11 mouse cellular contexts compared by ENCODE assay signal in genomic region chr17:5911591-5911990, GRCm38 (mm10). TPM values are rescaled to one million over a fixed set of nuclear protein-coding genes. Genes with fewer than 3 reads are reported as not detected.
DNase-seq lines count a peak whose midpoint lies in the region; ATAC-seq and TF ChIP-seq lines count a peak whose summit lies in the region.
"Had no signal": no experiment of that assay in that cellular context is flagged by ENCODE, and none has a peak within 500 bp of the region (broad histone marks: within the 10 kb centered on the region; RNA-seq: fewer than 3 reads in every experiment).

No protein-coding gene starts in this region.

- 0 out of 2 replicates have a peak overlapping the region, but pooled peaks have one; percentile 18 for H3K27ac ChIP-seq in hindbrain, postnatal 0 days
- H3K27ac ChIP-seq in hindbrain, embryonic 10.5 days: no peak overlapping the region
- H3K27ac ChIP-seq in cortical plate, adult 2 months (ENCODE audit: insufficient read depth, low read length): peak overlapping the region; percentile 17; the same call in 1 of the 2 replicates
- H3K27ac ChIP-seq in liver, embryonic 16.5 days (ENCODE audit: low read length): peak overlapping the region; percentile 48; the same call in 1 of the 2 replicates
- H3K27ac ChIP-seq in forebrain, embryonic 16.5 days (ENCODE audit: low read length): no peak overlapping the region
- H3K27ac ChIP-seq: heart, embryonic 13.5 days; kidney, postnatal 0 days had no signal

- WGBS in hindbrain, postnatal 0 days: 64% methylated on average over 12 of the region's 12 CpGs
- WGBS in hindbrain, embryonic 10.5 days: 74% methylated on average over 12 of the region's 12 CpGs
- whole genome bisulfite sequencing in liver, embryonic 16.5 days (ENCODE audit: insufficient replicate concordance): 73% methylated on average over 12 of the region's 12 CpGs
- 76% methylated on average over 12 of the region's 12 CpGs for WGBS in forebrain, embryonic 16.5 days

- peak; percentile 68 for DNase-seq in hindbrain, postnatal 0 days (ENCODE audit: low spot score)
- no peak for DNase-seq in hindbrain, embryonic 10.5 days (ENCODE audit: low spot score)
- peak; percentile 57 to 82 for DNase-seq in layer of hippocampus, postnatal 14 days (ENCODE audit: low spot score in 2 of 2)
- DNase-seq in gastrocnemius, postnatal 4 days (ENCODE audit: low spot score in 2 of 2): no peak
- no peak for DNase-seq in retina, postnatal 1 day
- DNase-seq: lung, postnatal 36 days had no signal

- H3K4me2 ChIP-seq in hindbrain, postnatal 0 days (ENCODE audit: low read depth, low read length): no peak overlapping the region
- H3K4me2 ChIP-seq in liver, embryonic 16.5 days (ENCODE audit: low read depth, low read length): no peak overlapping the region
- no peak overlapping the region for H3K4me2 ChIP-seq in forebrain, embryonic 16.5 days (ENCODE audit: low read length)
- H3K4me2 ChIP-seq: heart, embryonic 13.5 days had no signal

- H3K9me3 ChIP-seq in hindbrain, postnatal 0 days (ENCODE audit: low read length): no peaks in the 10 kb centered on the region
- H3K9me3 ChIP-seq in hindbrain, embryonic 10.5 days: no peaks in the 10 kb centered on the region
- no peaks in the 10 kb centered on the region for H3K9me3 ChIP-seq in liver, embryonic 16.5 days (replicated peaks; ENCODE audit: control insufficient read depth, low read length)
- H3K9me3 ChIP-seq in forebrain, embryonic 16.5 days (ENCODE audit: control insufficient read depth, low read length): no peaks in the 10 kb centered on the region
- H3K9me3 ChIP-seq: heart, embryonic 13.5 days had no signal

- peak; percentile 83; the same call in 1 of the 2 replicates for ATAC-seq in hindbrain, postnatal 0 days
- ATAC-seq in liver, embryonic 16.5 days (ENCODE audit: low read depth): peak; percentile 66
- ATAC-seq in forebrain, embryonic 16.5 days: no peak

- no peak overlapping the region for H3K9ac ChIP-seq in hindbrain, postnatal 0 days (replicated peaks; ENCODE audit: low read length)
- H3K9ac ChIP-seq in liver, embryonic 16.5 days (ENCODE audit: low read depth, low read length): no peak overlapping the region
- H3K9ac ChIP-seq in forebrain, embryonic 16.5 days (replicated peaks; ENCODE audit: low read depth, low read length): no peak overlapping the region
- H3K9ac ChIP-seq: heart, embryonic 13.5 days had no signal

- H3K27me3 ChIP-seq in hindbrain, postnatal 0 days (ENCODE audit: insufficient read depth, low read length): no peaks in the 10 kb centered on the region
- no peaks in the 10 kb centered on the region for H3K27me3 ChIP-seq in hindbrain, embryonic 10.5 days (ENCODE audit: insufficient read depth, poor library complexity, severe bottlenecking)
- H3K27me3 ChIP-seq in liver, embryonic 16.5 days (ENCODE audit: control insufficient read depth, insufficient read depth, low read depth, low read length): no peaks in the 10 kb centered on the region
- no peaks in the 10 kb centered on the region for H3K27me3 ChIP-seq in forebrain, embryonic 16.5 days (replicated peaks; ENCODE audit: control insufficient read depth, insufficient read depth, low read length)
- H3K27me3 ChIP-seq: heart, embryonic 13.5 days had no signal

- TF ChIP-seq CTCF in hindbrain, postnatal 0 days (IDR thresholded peaks at IDR 0.05; ENCODE audit: low read depth): no peak; the same call in 1 of the 2 replicates
- TF ChIP-seq CTCF in cortical plate, adult 2 months (IDR thresholded peaks at IDR 0.05; ENCODE audit: extremely low read depth, insufficient read depth, low read length): no peak

- H3K4me3 ChIP-seq in hindbrain, postnatal 0 days (ENCODE audit: low read length): no peak overlapping the region
- H3K4me3 ChIP-seq in hindbrain, embryonic 10.5 days: no peak overlapping the region
- H3K4me3 ChIP-seq in cortical plate, adult 2 months (ENCODE audit: insufficient read depth, low read length): no peak overlapping the region
- H3K4me3 ChIP-seq in liver, embryonic 16.5 days (ENCODE audit: low read depth, low read length): no peak overlapping the region
- H3K4me3 ChIP-seq in forebrain, embryonic 16.5 days (replicated peaks; ENCODE audit: low read length): no peak overlapping the region
- H3K4me3 ChIP-seq: heart, embryonic 13.5 days had no signal

- H3K36me3 ChIP-seq in hindbrain, postnatal 0 days (ENCODE audit: insufficient read depth, low read length): peaks cover under 1% of the 10 kb centered on the region; the same call in 1 of the 2 replicates
- peaks cover 26% of the 10 kb centered on the region for H3K36me3 ChIP-seq in hindbrain, embryonic 10.5 days
- no peaks in the 10 kb centered on the region; the same call in 1 of the 2 replicates for H3K36me3 ChIP-seq in liver, embryonic 16.5 days (ENCODE audit: control insufficient read depth, insufficient read depth)
- H3K36me3 ChIP-seq in forebrain, embryonic 16.5 days (ENCODE audit: control insufficient read depth, insufficient read depth): no peaks in the 10 kb centered on the region

- no peaks in the 10 kb centered on the region for H3K4me1 ChIP-seq in hindbrain, postnatal 0 days (ENCODE audit: insufficient read depth, low read length)
- H3K4me1 ChIP-seq in hindbrain, embryonic 10.5 days (replicated peaks): 0 out of 2 replicates have a peak, but pooled peaks cover 9% of the 10 kb centered on the region
- H3K4me1 ChIP-seq in cortical plate, adult 2 months (ENCODE audit: control insufficient read depth, insufficient read depth, low read length): no peaks in the 10 kb centered on the region; the same call in 1 of the 2 replicates
- H3K4me1 ChIP-seq in liver, embryonic 16.5 days (ENCODE audit: control insufficient read depth, low read depth, low read length): peaks cover 8% of the 10 kb centered on the region; the same call in 1 of the 2 replicates
- H3K4me1 ChIP-seq in forebrain, embryonic 16.5 days (replicated peaks; ENCODE audit: control insufficient read depth, insufficient read depth, low read length): no peaks in the 10 kb centered on the region
- H3K4me1 ChIP-seq: heart, embryonic 13.5 days had no signal

- no peak for TF ChIP-seq POLR2A in cortical plate, adult 2 months (IDR thresholded peaks at IDR 0.05; ENCODE audit: extremely low read depth, insufficient read depth, low read length)

RNA-seq across cellular contexts. Expression of gene Synj2, which starts 29.5 kb away (rescaled TPM):
- 4.8 and 6.9 TPM in 2 replicates for total RNA-seq in hindbrain, postnatal 0 days (2014; rRNA removed)
- polyA plus RNA-seq in hindbrain, postnatal 0 days (2015; fragmentation: Nextera tagmentation; extraction: Ambion mirVana): 2.1 and 2.9 TPM in 2 replicates
- polyA plus RNA-seq in hindbrain, embryonic 10.5 days (2016; fragmentation: Nextera tagmentation; extraction: Ambion mirVana): 1.6 and 2.4 TPM in 2 replicates
- polyA plus RNA-seq in cortical plate, adult 2 months (2012; rRNA removed): 37.7 and 39.6 TPM in 2 replicates
- total RNA-seq in layer of hippocampus, postnatal 14 days (2021): 10 to 100 TPM; 47.4 to 52.1 TPM
- polyA plus RNA-seq in liver, embryonic 16.5 days (2015; fragmentation: Nextera tagmentation; extraction: Ambion mirVana): 2.5 and 3.0 TPM in 2 replicates
- polyA plus RNA-seq in forebrain, embryonic 16.5 days (2015; fragmentation: Nextera tagmentation; extraction: Ambion mirVana): 1.4 and 2.5 TPM in 2 replicates
- 10 to 100 TPM; 31.6 to 39.0 TPM for total RNA-seq in gastrocnemius, postnatal 4 days (2021)

Comparison
In these comparisons a context has a peak if more than half of its experiments do, and no peak if none do; other contexts are left out.
1. DNase-seq: peak in hindbrain, postnatal 0 days (single experiment) and layer of hippocampus, postnatal 14 days (2 of 2); none in hindbrain, embryonic 10.5 days (single experiment), gastrocnemius, postnatal 4 days (0 of 2) and retina, postnatal 1 day (single experiment).
2. H3K27ac ChIP-seq: peak in hindbrain, postnatal 0 days (single experiment), cortical plate, adult 2 months (single experiment) and liver, embryonic 16.5 days (single experiment); none in hindbrain, embryonic 10.5 days (single experiment) and forebrain, embryonic 16.5 days (single experiment).